Mouse (Mus musculus) kidney, adult 11 months (tissue): ENCODE data around the gene Zfp952.
"Not testable (repeated sequence)": the region's sequence is repeated elsewhere in the genome, so short reads cannot be mapped to it uniquely, and the experiment has no call there.

ENCODE experiments used
- DNase-seq: peaks from one replicate; pipeline ENCODE4 v3.0.0; 2022

The Zfp952 gene

GRCm38 (mm10) chr17:32992699-32993474, at the start of gene Zfp952:
Gene Zfp952 (plus strand): TSS chr17:32993129.
- peak; percentile 91 for DNase-seq

GRCm38 (mm10) chr17:32943661-32944060, 49.3 kb upstream of the Zfp952 start:
- no peak for DNase-seq

GRCm38 (mm10) chr17:32944402-32945035, 48.4 kb upstream of the Zfp952 start:
- no peak for DNase-seq

DNA sequence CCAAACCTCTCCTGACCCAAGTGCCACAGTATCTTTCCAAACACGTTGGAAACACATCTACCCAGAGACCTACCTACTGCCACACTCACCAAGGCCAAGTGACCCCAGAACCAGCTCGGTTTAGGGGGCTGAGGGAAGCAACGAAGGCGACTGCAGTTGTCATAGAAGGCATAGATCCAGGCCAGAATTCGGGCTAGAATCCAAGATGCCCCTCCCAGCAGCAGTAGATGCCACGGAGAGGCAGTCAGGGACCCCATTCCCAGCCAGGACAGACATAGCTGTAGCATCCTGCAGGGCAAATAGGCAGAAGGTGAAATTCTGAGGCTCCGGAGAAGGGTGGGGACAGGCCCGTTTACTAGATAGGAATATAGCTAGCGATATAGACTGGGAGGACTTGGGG, 46.2 kb upstream of the Zfp952 start:
- no peak for DNase-seq

- peak; percentile 95 for DNase-seq
Measured at GRCm38 (mm10) chr17:32947215-32947914, 45.6 kb upstream of the Zfp952 start, which contains the start of gene Cyp4f13. Gene Cyp4f13 (minus strand): TSS chr17:32947402.

GRCm38 (mm10) chr17:32950136-32950535, 42.8 kb upstream of the Zfp952 start:
- DNase-seq: no peak

DNA sequence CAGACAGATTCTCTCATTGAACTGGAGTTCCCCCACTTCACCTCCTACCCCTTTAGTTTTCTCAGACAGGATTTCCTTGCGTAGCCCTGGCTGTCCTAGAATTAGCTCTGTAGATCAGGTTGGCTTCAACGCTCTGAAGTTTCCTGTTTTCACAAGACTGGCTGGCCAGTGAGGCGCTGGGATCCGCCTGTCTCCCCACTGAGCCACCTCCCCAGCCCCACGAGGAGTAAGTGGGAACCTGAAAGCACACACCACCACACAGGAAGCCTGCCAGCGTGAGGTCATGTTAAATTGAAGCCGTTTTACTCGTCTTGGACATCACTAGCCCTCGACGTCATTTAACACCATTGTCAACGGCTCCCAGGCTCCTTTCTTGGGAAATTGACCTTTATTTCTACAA, 41.9 kb upstream of the Zfp952 start:
- no peak for DNase-seq

DNA sequence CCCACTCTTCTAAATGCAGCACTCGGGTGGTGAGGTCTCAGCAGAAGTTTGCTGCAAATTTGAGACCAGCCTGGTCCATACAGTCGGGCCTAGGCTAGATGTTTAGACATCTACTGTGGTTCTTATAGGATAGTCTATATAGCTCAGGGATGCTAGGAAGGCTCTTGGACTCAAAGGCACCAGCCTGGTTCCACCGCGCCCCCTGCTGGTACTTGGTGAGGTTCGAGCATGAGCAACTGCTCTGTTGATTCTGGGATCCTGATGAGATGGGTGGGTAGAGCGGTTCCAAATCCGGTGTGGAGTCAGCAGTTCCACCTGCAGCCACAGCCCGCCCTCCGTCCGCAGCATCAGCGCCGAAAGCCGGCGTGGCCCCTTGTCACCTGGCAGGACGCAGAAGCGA, 41.5 kb upstream of the Zfp952 start:
- DNase-seq: peak; percentile 57

GRCm38 (mm10) chr17:32965253-32965622, 27.7 kb upstream of the Zfp952 start:
- no peak for DNase-seq

- DNase-seq: peak; percentile 92
Measured at GRCm38 (mm10) chr17:32965623-32966290, 27.2 kb upstream of the Zfp952 start, which contains the start of gene Zfp472. Gene Zfp472 (plus strand): TSS chr17:32965814.

DNA sequence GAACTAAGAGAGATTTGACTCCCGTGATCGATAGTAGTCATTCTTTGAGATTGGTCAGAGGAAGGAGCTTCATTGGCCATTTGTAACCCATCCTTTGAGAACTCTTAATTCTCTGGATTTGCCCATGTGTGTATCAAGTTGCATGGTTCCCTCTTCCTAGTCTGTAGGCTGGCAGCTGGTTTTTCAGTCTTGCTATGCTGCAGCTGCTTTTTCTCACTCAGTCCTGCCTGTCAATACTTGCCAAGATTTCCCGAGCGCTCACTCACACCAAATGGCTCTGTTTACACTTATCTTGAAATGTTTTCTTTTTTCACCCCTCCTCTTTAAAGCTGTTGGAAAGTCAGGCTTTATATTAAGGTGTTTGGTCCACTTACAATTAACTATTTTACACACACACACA, 11.6 kb upstream of the Zfp952 start:
- DNase-seq: no peak

GRCm38 (mm10) chr17:32986301-32986700, 6.6 kb upstream of the Zfp952 start:
- no peak for DNase-seq

GRCm38 (mm10) chr17:32991965-32992698, 797 bp upstream of the Zfp952 start:
- no peak for DNase-seq

DNA sequence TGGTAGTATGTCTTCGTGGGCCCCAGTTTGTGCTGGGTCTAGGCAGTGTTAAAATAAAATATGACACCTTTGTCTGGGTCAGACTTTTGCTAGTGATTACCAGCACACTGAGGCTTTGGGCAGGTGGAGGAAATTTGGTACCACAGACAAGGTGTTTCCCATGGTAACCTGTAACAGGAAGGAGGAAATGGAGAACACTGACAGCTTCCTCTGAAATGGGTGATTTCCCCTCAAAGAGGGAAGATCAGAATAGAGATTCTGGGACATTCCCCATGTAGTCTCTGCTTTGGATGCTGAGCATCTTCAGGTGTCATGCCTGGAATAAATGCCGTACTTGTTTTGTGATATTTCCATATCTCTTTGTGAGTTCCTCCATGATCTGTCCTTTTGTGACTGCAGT, 5.6 kb downstream of the Zfp952 start:
- no peak for DNase-seq

DNA sequence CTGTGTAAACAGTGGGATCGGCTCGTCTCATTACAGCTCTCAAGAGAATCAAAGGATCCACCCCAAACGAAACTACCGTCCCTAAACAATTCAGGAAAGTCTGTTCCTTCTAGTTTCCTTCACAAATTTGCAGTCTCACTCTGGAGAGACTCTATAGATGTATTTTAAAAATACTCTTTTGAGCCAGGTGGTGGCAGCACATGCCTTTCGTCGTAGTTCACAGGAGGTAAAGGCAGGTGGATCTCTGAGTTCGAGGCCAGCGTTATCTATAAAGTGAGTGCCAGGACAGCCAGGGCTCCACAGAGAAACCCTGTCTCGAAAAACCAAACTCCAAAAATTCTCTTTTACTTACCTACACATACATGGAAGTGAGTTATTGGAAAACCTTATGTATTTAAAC, 15.4 kb downstream of the Zfp952 start:
- no peak for DNase-seq

DNA sequence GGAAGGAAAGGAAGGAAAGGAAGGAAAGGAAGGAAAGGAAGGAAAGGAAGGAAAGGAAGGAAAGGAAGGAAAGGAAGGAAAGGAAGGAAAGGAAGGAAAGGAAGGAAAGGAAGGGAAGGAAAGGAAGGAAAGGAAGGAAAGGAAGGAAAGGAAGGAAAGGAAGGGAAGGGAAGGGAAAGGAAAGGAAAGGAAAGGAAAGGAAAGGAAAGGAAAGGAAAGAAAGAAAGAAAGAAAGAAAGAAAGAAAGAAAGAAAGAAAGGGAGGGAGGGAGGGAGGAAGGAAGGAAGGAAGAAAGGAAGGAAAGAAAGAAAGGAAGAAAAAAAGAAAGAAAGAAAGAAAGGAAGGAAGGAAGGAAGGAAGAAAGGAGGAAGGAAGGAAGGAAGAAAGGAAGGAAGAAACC, 27.5 kb downstream of the Zfp952 start:
- DNase-seq: not testable (repeated sequence)

DNA sequence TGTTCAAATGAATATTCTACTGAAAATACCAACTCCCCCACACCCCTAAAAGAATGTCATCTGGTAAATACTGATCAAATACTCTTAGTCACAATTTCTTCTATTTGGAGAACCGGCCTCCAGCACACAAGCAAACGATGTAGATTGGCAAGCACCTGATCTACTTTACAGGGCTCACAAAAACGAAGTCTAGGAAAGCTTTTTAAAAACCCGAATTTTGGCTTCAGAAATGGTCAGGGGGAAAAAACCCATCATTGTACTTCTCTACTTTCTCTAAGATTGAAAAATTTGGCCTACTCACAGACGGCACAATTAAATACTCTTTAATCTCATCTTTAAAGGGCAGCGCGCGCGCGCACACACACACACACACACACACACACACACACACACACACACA, 39.4 kb downstream of the Zfp952 start:
- DNase-seq: no peak

DNA sequence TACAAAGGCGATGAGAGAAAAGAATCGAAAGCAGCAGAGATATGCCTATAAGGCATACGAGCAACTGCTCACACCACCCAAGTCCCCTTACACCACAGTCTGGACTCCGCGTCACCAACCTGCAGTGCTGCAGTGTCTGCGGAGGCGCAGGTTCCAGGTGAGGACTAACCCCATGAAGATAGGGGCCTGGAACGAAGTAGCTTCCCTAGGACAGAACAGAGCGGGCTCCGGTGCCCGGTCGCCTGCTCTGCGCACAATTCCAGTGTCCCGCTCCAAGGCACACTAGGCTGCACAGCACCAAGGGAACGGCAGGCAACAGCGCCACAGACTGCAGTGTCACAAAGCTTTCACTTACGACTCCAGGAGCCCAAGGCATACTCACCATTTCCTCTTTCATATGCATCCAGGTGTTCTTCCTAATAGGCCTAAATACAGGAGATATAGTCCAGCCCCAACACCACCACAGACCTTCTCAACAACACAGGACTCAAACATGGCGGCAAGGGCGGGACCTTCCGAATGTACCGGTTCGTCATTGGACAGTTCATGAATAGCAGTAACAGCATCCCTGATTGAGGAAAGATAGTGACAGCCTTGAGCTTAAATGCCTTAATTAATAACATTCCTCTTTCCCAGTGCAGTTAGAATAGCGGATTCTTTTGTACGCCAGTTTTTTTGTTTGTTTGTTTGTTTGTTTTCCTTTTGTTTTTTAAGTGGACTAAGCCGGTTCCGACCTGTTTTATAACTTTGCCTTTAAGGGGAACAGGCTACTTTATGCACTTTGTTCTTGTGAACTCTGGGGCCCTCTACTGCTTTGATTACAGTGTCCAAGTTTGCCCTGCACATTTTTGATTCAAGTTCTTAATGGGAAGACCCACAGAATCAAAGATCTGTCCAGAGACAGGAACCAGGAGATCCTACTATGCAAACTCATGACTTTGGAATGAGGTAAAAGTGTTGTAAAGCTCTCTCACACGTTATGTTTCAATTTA, 40.3 kb downstream of the Zfp952 start, which contains the start of gene Zfp763:
Zfp763 (minus strand) TSS at position 503 of the 992 bp plus-strand sequence.
- peak; percentile 86 for DNase-seq
